Mouse (Mus musculus) embryonic facial prominence, embryonic 13.5 days (tissue): ENCODE measurements at regions not wholly inside any gene's neighbourhood (a gene's known extent, or its start where the extent isn't known, plus 50 kb on each side); places are given as distances from the start of the nearest gene placed in this dataset.
A peak's percentile ranks its signal among the peaks of the same experiment; 100 is the strongest.

Experiments used
- ATAC-seq: fragments of 200-750 bp; cut with Nextera tagmentation; 2 replicates; pipeline ENCODE4 v1.8.0; 2017; ENCODE audit warnings: low read depth; ENCODE audit not compliant: insufficient number of reproducible peaks, insufficient read depth, low FRiP score, low TSS enrichment
- H3K27ac ChIP-seq: fragments of 300-500 bp; sonication (generic); 2 replicates; pipeline ENCODE4 v1.5.1; 2015; ENCODE audit warnings: moderate library complexity, mild to moderate bottlenecking, inconsistent platforms
- H3K27me3 ChIP-seq: fragments of 300-500 bp; sonication (generic); 2 replicates; pipeline ENCODE4 v1.6.1; 2015; ENCODE audit warnings: mild to moderate bottlenecking, inconsistent platforms
- H3K36me3 ChIP-seq: fragments of 300-500 bp; sonication (generic); 2 replicates; pipeline ENCODE4 v1.6.1; 2015; ENCODE audit warnings: mild to moderate bottlenecking, inconsistent platforms
- H3K4me1 ChIP-seq: fragments of 300-500 bp; sonication (generic); 2 replicates; pipeline ENCODE4 v1.6.1; 2015; ENCODE audit warnings: inconsistent platforms
- H3K4me2 ChIP-seq: fragments of 300-500 bp; sonication (generic); 2 replicates; pipeline ENCODE4 v1.6.1; 2015; ENCODE audit warnings: moderate library complexity, mild to moderate bottlenecking, inconsistent platforms
- H3K4me3 ChIP-seq: fragments of 300-500 bp; sonication (generic); 2 replicates; pipeline ENCODE4 v1.5.1; 2015; ENCODE audit warnings: mild to moderate bottlenecking, inconsistent platforms
- H3K9ac ChIP-seq: fragments of 300-500 bp; sonication (generic); 2 replicates; pipeline ENCODE4 v1.6.1; 2015; ENCODE audit warnings: mild to moderate bottlenecking, inconsistent platforms
- H3K9me3 ChIP-seq: fragments of 300-500 bp; sonication (generic); 2 replicates; pipeline ENCODE4 v1.6.1; 2016; ENCODE audit warnings: inconsistent platforms
- WGBS: fragments of 180-500 bp; shearing (Covaris S2); methylation state at CpG from one replicate; pipeline ENCODE4 v1.1.7; 2015; ENCODE audit warnings: mixed read lengths; 5-methylcytosine and 5-hydroxymethylcytosine counted together

DNA sequence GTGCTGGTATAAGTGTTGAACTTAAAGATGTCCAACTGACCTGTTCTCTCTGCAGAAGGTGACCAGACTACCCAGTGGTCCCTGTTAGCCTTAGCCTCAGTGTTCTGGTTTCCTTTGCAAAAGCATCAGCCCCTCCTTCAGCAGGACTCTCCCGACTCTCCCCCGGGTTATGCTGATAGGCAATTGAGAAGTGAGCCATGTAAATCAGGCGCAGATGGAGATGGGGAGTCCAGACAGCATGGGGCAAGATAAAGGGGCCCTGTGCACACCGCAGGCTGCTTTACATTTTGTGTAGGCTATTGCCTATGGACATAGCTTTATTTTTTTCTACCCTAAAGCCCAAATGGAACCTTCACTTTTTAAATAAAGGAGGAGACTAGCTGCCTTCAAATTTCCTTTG is 213.0 kb downstream of the Med10 start:
- Histone ChIP-seq H3K9ac (no peak overlapping the region), H3K27ac (no peak overlapping the region), H3K9me3 (no peaks in the 10 kb centered on the region), H3K4me3 (no peak overlapping the region), H3K4me1 (peaks cover 4% of the 10 kb centered on the region; the same call in 1 of the 2 replicates), H3K36me3 (no peaks in the 10 kb centered on the region), H3K27me3 (no peaks in the 10 kb centered on the region), H3K4me2 (no peak overlapping the region)
- ATAC-seq, result no peak
- WGBS, result 47% methylated on average over 4 of the region's 4 CpGs

DNA sequence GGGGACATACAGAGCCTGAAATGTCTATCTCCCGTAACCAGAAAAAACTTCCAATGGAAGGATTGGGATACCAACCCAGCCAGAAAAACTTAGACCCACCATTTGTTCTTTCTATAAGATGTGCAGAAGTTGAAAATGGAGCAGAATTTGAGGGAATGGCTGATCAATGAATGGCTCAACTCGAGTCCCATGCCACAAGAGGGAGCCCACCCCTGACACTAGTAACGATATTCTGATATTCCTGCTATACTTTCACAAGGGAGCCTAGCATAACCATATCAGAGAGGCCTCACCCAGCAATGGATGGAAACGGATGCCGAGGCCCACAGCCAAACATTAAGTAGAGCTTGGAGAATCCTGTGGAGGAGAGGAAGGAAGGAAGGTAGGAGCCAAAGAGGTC is 215.3 kb downstream of the Med10 start:
- no peak overlapping the region for H3K4me3 ChIP-seq
- ATAC-seq, result no peak
- no peaks in the 10 kb centered on the region for H3K27me3 ChIP-seq
- H3K4me2 ChIP-seq, result no peak overlapping the region
- no peak overlapping the region for H3K27ac ChIP-seq
- H3K36me3 ChIP-seq, result no peaks in the 10 kb centered on the region
- H3K9ac ChIP-seq, result no peak overlapping the region
- H3K9me3 ChIP-seq, result no peaks in the 10 kb centered on the region
- no peaks in the 10 kb centered on the region for H3K4me1 ChIP-seq
- 81% methylated on average over 5 of the region's 5 CpGs for WGBS

DNA sequence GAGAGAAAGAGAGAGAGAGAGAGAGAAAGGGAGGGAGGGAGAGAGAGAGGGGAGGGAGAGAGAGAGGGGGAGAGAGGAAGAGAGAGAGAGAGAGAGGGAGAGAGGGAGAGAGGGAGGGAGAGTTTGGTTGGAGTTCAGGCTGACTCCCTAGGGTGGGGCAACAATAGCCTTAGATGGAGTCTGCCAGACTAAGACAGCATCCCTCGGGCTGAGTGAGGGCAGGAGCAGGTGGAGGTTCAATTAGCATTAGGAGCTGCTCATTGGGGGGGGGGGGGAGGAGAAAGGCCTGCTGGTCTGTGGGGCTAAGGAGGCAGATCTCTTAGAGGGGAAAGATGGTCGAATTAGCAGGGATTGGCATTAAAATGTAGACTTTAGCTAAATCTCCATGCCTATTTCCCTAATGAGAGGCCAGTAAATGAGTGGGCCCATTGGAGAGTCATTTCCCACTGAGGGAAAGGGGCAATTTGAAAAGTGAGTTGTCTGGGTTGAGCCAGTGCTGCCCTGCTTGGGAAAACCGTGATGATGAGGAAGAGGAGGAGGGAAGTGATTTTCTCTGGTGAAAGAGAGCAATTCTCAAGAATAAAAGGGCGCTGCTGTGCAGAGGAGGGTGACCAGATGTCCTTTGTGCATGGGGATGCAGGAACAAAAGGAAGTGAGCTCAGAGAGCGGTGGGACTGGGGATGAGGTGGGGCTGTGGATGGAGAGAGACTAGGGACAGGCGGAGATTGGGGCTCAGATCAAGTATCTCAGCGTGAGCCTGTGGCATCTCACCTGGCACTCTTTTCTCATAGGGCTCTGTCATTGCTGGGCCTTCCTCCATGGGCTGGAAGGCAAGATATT is 218.0 kb downstream of the Med10 start:
- no peak for ATAC-seq
- no peak overlapping the region for H3K4me2 ChIP-seq
- H3K4me3 ChIP-seq, result no peak overlapping the region
- H3K9ac ChIP-seq, result no peak overlapping the region
- no peaks in the 10 kb centered on the region for H3K27me3 ChIP-seq
- no peaks in the 10 kb centered on the region for H3K9me3 ChIP-seq
- no peak overlapping the region for H3K27ac ChIP-seq
- H3K36me3 ChIP-seq, result no peaks in the 10 kb centered on the region
- H3K4me1 ChIP-seq, result no peaks in the 10 kb centered on the region
- 18% methylated on average over 7 of the region's 7 CpGs for WGBS

DNA sequence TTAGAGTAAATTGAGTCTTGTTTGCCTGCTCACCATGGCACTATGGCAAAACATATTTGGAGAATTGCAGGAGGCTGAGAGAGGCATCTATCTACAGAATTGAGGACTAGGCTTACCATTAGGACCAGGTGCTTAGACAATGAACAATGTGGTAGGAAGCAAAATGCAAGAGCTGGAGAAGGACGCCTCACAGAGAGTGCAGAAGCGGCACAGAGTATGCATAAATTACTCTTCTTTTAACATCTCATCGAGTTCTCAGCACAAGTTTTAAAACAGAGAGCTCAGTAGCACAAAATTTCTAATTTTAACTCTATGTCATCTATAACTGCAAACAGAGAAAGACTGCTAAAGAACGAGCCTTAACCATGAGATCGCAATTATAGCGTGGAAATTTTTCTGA is 231.1 kb downstream of the Med10 start:
- no peak overlapping the region for H3K4me3 ChIP-seq
- H3K9ac ChIP-seq, result no peak overlapping the region
- no peak overlapping the region for H3K27ac ChIP-seq
- no peaks in the 10 kb centered on the region for H3K36me3 ChIP-seq
- 64% methylated on average over 6 of the region's 6 CpGs for WGBS
- no peaks in the 10 kb centered on the region for H3K4me1 ChIP-seq
- H3K27me3 ChIP-seq, result no peaks in the 10 kb centered on the region
- ATAC-seq, result no peak
- no peaks in the 10 kb centered on the region for H3K9me3 ChIP-seq
- H3K4me2 ChIP-seq, result no peak overlapping the region

DNA sequence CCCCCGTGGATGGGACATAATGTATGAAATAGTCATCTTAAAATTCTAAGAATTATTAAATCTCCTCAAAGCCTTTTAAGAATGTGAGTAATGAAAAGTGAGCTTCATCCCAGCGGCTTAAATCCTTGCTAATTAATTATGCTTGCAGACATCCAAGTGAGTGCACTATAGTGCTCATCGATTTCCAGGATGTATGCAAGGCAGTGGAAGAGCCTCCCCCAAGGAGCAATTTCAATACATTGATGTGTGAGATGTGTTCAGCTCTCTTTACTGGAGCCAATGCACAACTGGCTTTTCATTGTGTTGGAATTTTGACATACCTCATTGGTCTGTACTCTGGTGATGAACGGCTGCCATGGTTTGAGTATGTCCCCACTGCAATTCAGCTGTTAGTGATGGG is 231.6 kb downstream of the Med10 start:
- no peak overlapping the region for H3K4me3 ChIP-seq
- no peak overlapping the region for H3K9ac ChIP-seq
- WGBS, result 62% methylated on average over 4 of the region's 4 CpGs
- ATAC-seq, result no peak
- H3K27ac ChIP-seq, result no peak overlapping the region
- H3K36me3 ChIP-seq, result no peaks in the 10 kb centered on the region
- H3K27me3 ChIP-seq, result no peaks in the 10 kb centered on the region
- no peaks in the 10 kb centered on the region for H3K4me1 ChIP-seq
- no peaks in the 10 kb centered on the region for H3K9me3 ChIP-seq
- H3K4me2 ChIP-seq, result no peak overlapping the region

DNA sequence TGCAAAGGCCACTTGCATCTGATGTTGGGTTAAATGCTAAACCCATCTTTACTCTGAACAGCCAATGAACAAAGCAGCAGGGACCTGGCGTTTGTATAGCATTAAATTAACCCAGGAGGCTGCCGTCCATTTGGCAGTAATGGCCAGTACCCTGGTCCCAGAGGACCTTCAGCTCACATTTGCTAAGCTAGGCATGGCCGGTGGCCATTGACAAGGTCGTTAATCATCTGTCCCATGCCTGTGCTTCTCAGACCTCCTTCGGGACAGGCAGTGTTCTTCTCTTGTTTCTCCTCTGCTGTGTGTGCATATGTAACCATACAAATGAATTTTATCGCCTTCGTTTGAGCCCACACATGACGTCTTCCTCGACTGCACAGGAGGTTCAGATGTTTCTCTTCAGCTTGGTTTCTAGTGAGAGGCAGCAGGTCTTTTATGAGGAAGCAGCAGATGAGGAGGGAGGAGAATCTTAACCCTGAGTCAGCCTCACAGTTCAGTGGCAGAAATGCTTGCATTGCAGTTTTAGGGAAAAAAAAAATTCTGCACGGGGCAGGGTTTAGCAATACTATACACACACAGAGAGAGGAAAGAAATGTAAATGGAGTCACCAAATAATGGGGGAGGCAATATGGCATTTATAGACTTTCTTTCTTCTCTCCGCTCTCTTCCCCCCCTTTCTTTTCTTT is 235.9 kb downstream of the Med10 start:
- Histone ChIP-seq H3K4me2 (no peak overlapping the region), H3K27me3 (no peaks in the 10 kb centered on the region), H3K4me3 (no peak overlapping the region), H3K36me3 (no peaks in the 10 kb centered on the region), H3K27ac (no peak overlapping the region), H3K4me1 (no peaks in the 10 kb centered on the region), H3K9ac (no peak overlapping the region), H3K9me3 (no peaks in the 10 kb centered on the region)
- 71% methylated on average over 11 of the region's 11 CpGs for WGBS
- no peak for ATAC-seq

DNA sequence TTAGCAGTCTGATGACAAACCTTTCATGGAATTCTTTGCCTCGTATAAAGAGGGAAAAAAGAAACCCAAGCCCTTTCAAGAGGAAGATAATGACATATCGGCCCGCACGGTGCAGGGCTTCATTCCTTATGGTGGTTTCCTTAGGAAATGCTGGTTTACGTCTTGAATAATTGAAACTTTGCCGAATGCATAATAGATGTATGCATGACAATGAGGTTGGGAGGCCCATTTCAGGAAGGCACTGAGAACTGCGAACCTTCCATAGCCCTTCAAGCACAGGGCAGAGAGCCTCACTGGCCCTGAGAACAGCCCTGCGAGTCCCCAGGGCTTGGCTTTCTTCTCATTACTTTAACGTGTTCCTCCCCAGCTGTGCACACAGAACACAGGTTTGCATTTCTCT is 255.7 kb downstream of the Med10 start:
- 50% methylated on average over 9 of the region's 9 CpGs for WGBS
- H3K4me3 ChIP-seq, result no peak overlapping the region
- H3K4me2 ChIP-seq, result no peak overlapping the region
- no peaks in the 10 kb centered on the region for H3K27me3 ChIP-seq
- H3K9me3 ChIP-seq, result no peaks in the 10 kb centered on the region
- no peak overlapping the region for H3K9ac ChIP-seq
- ATAC-seq, result no peak
- H3K4me1 ChIP-seq, result peaks cover 6% of the 10 kb centered on the region; the same call in 1 of the 2 replicates
- no peaks in the 10 kb centered on the region for H3K36me3 ChIP-seq
- H3K27ac ChIP-seq, result no peak overlapping the region

DNA sequence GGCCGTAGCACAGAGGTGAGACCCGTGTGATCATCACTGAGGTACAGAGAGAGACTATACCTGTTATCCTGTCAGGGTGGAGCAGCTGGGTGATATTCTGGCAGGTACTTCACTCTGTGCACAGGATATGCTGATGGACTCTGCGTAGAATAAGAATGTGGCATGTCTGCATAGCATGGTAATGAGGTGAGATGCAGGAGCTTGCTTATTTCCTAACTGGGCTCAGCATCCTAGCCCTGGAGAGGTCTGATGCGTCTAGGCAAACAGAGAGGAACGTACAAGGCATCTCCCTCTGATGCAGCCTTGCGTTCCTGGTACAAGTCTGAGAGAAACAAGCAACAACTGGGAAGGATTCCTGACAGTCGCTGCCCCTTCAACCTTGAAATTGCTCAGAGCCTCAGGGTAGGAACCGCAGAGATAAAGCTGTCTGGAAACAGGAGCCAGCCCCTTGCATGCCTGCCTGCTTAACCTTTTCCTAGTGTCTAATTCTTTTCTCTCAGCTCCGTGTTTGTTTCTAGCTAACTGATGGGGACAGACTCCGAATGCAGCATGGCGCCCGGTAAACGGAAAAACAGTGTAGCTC is 259.3 kb downstream of the Med10 start:
- H3K27ac ChIP-seq, result no peak overlapping the region
- H3K4me2 ChIP-seq, result no peak overlapping the region
- peaks cover 6% of the 10 kb centered on the region; the same call in 1 of the 2 replicates for H3K4me1 ChIP-seq
- H3K9me3 ChIP-seq, result no peaks in the 10 kb centered on the region
- no peak for ATAC-seq
- no peak overlapping the region for H3K4me3 ChIP-seq
- WGBS, result 59% methylated on average over 13 of the region's 13 CpGs
- H3K9ac ChIP-seq, result no peak overlapping the region
- H3K27me3 ChIP-seq, result peaks cover 4% of the 10 kb centered on the region
- no peaks in the 10 kb centered on the region for H3K36me3 ChIP-seq

DNA sequence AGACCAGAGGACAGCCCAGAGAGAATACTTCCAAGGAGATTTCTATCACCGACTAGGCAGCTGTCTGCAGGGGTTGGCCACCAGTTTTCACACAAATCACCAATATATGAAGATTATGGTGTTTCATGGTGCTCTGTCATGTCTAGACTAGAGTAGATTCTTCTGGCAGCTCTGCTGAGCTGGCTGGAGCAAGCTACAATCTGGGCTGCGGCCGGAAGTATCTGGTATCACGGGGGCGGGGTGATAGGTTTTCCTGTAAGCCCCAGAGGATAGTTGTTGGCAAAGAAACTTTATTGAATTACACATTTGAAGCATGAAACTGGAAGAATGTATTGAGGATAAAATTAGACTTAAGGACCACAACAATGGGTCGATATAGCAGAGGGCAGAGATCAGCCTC is 271.5 kb downstream of the Med10 start:
- Histone ChIP-seq H3K4me1 (peaks cover 14% of the 10 kb centered on the region), H3K27ac (no peak overlapping the region), H3K36me3 (no peaks in the 10 kb centered on the region), H3K9me3 (no peaks in the 10 kb centered on the region), H3K9ac (no peak overlapping the region), H3K4me3 (no peak overlapping the region), H3K4me2 (no peak overlapping the region), H3K27me3 (no peaks in the 10 kb centered on the region; the same call in 1 of the 2 replicates)
- WGBS, result 44% methylated on average over 6 of the region's 6 CpGs
- 0 out of 2 replicates have a peak, but pooled peaks have one; percentile 57 for ATAC-seq

DNA sequence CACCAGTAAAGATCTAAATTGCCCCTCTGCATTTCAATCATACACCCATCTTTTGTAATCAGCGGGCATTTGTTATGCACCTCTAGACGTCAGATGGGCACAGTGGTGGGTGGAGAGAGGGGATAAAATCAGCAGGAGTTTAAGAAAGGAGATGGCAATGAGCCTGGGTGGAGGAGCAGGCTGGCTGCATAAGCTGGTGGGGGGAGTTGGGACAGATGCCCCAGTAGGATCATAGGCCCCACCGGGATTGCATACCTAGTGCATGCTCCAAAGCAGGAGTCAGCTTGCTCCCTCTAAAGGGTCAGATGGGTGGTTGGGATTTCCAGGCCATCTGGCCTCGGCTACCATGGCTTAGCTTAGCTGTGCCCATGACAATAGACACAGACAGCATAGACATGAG is 273.2 kb downstream of the Med10 start:
- H3K9ac ChIP-seq, result no peak overlapping the region
- no peak for ATAC-seq
- H3K4me2 ChIP-seq, result no peak overlapping the region
- no peaks in the 10 kb centered on the region for H3K36me3 ChIP-seq
- no peaks in the 10 kb centered on the region for H3K9me3 ChIP-seq
- 80% methylated on average over 4 of the region's 4 CpGs for WGBS
- H3K27me3 ChIP-seq, result peaks cover 3% of the 10 kb centered on the region
- no peak overlapping the region for H3K4me3 ChIP-seq
- H3K4me1 ChIP-seq, result peaks cover 14% of the 10 kb centered on the region
- no peak overlapping the region for H3K27ac ChIP-seq

DNA sequence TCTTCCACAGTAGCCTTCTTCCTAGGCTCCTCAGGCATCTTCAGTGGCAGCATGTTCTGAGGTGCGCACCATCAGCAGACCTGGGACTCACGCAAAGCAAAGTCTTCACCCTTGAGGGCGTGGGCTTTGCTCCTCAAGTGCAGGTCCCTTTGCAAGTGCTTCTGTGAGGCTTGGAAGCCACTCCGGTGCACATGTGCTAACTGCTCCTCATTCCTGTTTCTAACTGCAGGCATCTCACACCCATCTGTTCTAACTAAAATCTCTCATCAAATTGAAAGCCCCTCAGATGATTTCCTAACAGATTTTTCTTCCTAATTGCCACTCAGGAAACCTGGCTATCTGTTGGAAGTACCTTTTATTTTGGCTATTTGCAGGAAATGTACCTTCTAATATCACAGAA is 278.9 kb downstream of the Med10 start:
- whole genome bisulfite sequencing, result 78% methylated on average over 4 of the region's 4 CpGs
- H3K27ac ChIP-seq, result no peak overlapping the region

DNA sequence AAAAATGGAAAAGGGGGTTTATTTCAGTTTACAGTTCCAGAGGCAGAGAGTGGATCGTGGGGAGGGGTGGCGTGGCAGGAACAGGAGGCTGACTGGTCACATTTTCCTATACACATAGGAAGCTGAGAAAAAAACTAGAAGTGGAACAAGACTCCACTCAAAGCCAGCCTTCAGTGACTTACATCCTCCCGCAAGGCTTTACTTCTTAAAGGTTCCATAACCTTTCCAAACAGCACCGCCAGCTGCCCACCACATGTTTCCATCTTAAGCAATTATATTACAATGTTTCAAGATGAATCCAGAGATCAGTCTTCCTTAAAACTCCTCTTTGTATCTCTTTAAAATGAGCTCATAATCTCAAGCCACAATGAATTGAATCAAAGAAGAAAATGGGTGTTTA is 290.7 kb downstream of the Med10 start:
- Histone ChIP-seq H3K9me3 (no peaks in the 10 kb centered on the region), H3K4me2 (no peak overlapping the region), H3K9ac (no peak overlapping the region), H3K27ac (no peak overlapping the region), H3K36me3 (no peaks in the 10 kb centered on the region), H3K4me3 (no peak overlapping the region), H3K4me1 (0 out of 2 replicates have a peak, but pooled peaks cover 2% of the 10 kb centered on the region), H3K27me3 (no peaks in the 10 kb centered on the region)
- no peak for ATAC-seq
- 40% methylated on average over 4 of the region's 4 CpGs for WGBS

More for the DNA sequence above, 278.9 kb downstream of the Med10 start:
- Histone ChIP-seq H3K27me3 (peaks cover 3% of the 10 kb centered on the region; the same call in 1 of the 2 replicates), H3K9ac (no peak overlapping the region), H3K4me2 (no peak overlapping the region), H3K4me3 (no peak overlapping the region), H3K9me3 (no peaks in the 10 kb centered on the region), H3K36me3 (no peaks in the 10 kb centered on the region), H3K4me1 (no peaks in the 10 kb centered on the region)
- no peak for ATAC-seq
